Mouse (Mus musculus): ENCODE data around the gene Pogz.

DNA sequence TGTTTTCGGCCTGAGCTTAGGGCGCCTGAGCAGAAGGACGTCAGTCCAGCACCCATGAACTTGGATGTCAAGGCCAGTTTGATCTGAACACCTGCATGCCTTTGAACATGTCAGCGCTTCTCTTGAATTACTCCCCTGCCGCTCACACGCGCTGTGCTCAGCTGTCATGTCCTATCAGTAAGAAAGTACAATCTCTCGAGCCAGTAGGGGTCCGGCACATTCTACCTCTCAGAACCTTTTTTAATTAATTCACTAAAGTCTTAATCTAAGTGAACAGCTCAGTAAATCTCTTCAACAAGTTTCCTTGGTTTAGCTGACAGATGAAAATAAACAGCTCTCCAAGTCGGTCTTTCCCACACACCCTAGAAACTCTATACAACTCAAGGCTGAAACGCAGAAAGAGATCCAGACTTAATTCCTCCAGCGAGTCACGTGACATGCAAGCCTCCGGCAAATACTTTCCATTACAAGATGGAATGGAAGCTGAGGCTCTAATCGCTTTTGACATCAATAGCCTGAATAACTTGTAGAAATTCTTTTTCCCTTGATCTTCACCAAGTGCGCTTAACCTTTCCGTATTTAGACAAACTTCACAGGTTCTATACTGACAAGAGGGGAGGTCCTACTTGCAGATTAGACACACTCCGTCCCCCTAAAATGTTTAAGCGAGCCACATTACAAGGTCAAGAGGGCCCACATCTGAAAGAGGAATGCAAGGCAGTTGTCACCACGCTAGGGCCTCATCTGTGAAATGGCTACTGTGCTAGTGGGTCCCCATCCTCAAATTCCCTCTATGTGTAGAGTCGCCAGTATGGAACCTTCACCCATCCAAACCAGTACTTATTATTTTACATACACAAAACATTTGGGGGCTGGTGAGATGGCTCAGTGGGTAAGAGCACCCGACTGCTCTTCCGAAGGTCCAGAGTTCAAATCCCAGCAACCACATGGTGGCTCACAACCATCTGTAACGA, 17.6 kb upstream of the Pogz start:
- TF ChIP-seq CTCF (IDR thresholded peaks at IDR 0.05; ENCODE audit: low read depth), result no peak
- TF ChIP-seq EP300 (IDR thresholded peaks at IDR 0.05; ENCODE audit: low read depth), result no peak

Measured in liver, embryonic 14.5 days (tissue).